Mouse (Mus musculus) B cell, adult 67 days (primary cell): ENCODE measurements around the gene Acyp2. TPM values are rescaled to one million over a fixed set of nuclear protein-coding genes. Genes with fewer than 3 reads are reported as not detected.

Source experiments
- total RNA-seq, 2 experiments: library from RNA; stranded (reverse); gene quantifications; 4 replicates each; pipeline ENCODE4 v1.2.4; 2023

The Acyp2 gene
- 1 to 10 TPM; 1.4 to 2.2 TPM for total RNA-seq

GRCm38 (mm10) chr11:30649001-30649637 is at the start of gene Acyp2:
Acyp2 (minus strand) TSS chr11:30649587.

GRCm38 (mm10) chr11:30471751-30472593 is 177.4 kb downstream of the Acyp2 start, which contains the start of gene 4930505A04Rik:
4930505A04Rik (minus strand) TSS chr11:30471827.

Other genes starting within 250 kb of the Acyp2 start
- not detected for gene 4930505A04Rik, start 177.8 kb downstream of the Acyp2 start, total RNA-seq
- gene Psme4, start 122.1 kb upstream of the Acyp2 start, total RNA-seq, result 10 to 100 TPM; 71.8 to 73.2 TPM
- under 1 TPM in 1 of 2 experiments, not detected in 1; 0.56 TPM for gene Gpr75, start 235.8 kb upstream of the Acyp2 start, total RNA-seq
- gene Asb3, start 235.8 kb upstream of the Acyp2 start, total RNA-seq, result 10 to 100 TPM; 20.1 to 20.5 TPM